27 mouse cellular contexts compared by ENCODE assay signal in genomic region chrX:17568670-17569069, GRCm38 (mm10).
"Had no signal": no experiment of that assay in that cellular context is flagged by ENCODE, and none has a peak within 500 bp of the region (broad histone marks: within the 10 kb centered on the region; RNA-seq: fewer than 3 reads in every experiment).

No protein-coding gene starts in this region.

- H3K27ac ChIP-seq: heart, adult 2 months; heart, embryonic 13.5 days; heart, embryonic 15.5 days; hindbrain, embryonic 14.5 days; intestine, embryonic 15.5 days; layer of hippocampus, adult 2 months; left cerebral cortex, adult 2 months; limb, embryonic 10.5 days; limb, embryonic 12.5 days; liver, embryonic 13.5 days; liver, embryonic 15.5 days had no signal

- H3K9ac ChIP-seq: heart, embryonic 13.5 days; heart, embryonic 15.5 days; hindbrain, embryonic 14.5 days; intestine, embryonic 15.5 days; limb, embryonic 12.5 days; liver, embryonic 13.5 days; liver, embryonic 15.5 days; liver, postnatal 0 days had no signal

- H3K36me3 ChIP-seq: heart, embryonic 15.5 days; intestine, embryonic 15.5 days; limb, embryonic 10.5 days; limb, embryonic 12.5 days; liver, embryonic 13.5 days; liver, embryonic 15.5 days had no signal

- H3K4me2 ChIP-seq: heart, embryonic 11.5 days; heart, embryonic 13.5 days; heart, embryonic 15.5 days; intestine, embryonic 15.5 days; limb, embryonic 12.5 days; liver, embryonic 13.5 days; liver, embryonic 15.5 days had no signal

- H3K9me3 ChIP-seq: heart, embryonic 13.5 days; heart, embryonic 15.5 days; intestine, embryonic 15.5 days; limb, embryonic 10.5 days; limb, embryonic 12.5 days; liver, embryonic 13.5 days; liver, embryonic 15.5 days had no signal

- H3K27me3 ChIP-seq: heart, embryonic 13.5 days; heart, embryonic 15.5 days; intestine, embryonic 15.5 days; limb, embryonic 12.5 days; liver, embryonic 13.5 days; liver, embryonic 15.5 days had no signal

- H3K4me3 ChIP-seq: heart, adult 2 months; heart, embryonic 13.5 days; heart, embryonic 15.5 days; intestine, embryonic 15.5 days; layer of hippocampus, adult 2 months; left cerebral cortex, adult 2 months; limb, embryonic 10.5 days; limb, embryonic 12.5 days; liver, embryonic 13.5 days; liver, embryonic 15.5 days had no signal

- DNase-seq: gastrocnemius, postnatal 14 days; gastrocnemius, postnatal 36 days; heart, adult 11 months; heart, adult 2 months; heart, postnatal 14 days; heart, postnatal 36 days; kidney, adult 18-20 months; kidney, adult 8-10 months; kidney, postnatal 10 days; kidney, postnatal 25 days; kidney, postnatal 4 days; liver; liver, embryonic 13.5 days; liver, postnatal 0 days had no signal

- ATAC-seq: hindbrain, embryonic 16.5 days; inflammation-experienced regulatory T-cells, adult 6 months; intestine, embryonic 15.5 days; intestine, postnatal 0 days; liver, postnatal 0 days had no signal

- H3K4me1 ChIP-seq: heart, embryonic 13.5 days; heart, embryonic 15.5 days; intestine, embryonic 15.5 days; limb, embryonic 10.5 days; limb, embryonic 12.5 days; liver, embryonic 13.5 days; liver, embryonic 15.5 days had no signal
